Mouse (Mus musculus) kidney, postnatal 14 days (tissue): Measurements from ENCODE around the gene Gipr.
"Not testable (repeated sequence)": the region's sequence is repeated elsewhere in the genome, so short reads cannot be mapped to it uniquely, and the experiment has no call there.

Experiments
- DNase-seq: peaks from one replicate; pipeline ENCODE4 v3.0.0; 2022; ENCODE audit warnings: mixed read lengths

The Gipr gene

GRCm38 (mm10) chr7:19178035-19178434 lies 12.1 kb upstream of the Gipr start:
- no peak for DNase-seq

GRCm38 (mm10) chr7:19177216-19177615 lies 11.3 kb upstream of the Gipr start:
- no peak for DNase-seq

- DNase-seq, result no peak
Observed at GRCm38 (mm10) chr7:19176516-19176947, 10.6 kb upstream of the Gipr start.

GRCm38 (mm10) chr7:19175708-19176515 lies 10.0 kb upstream of the Gipr start, which contains the start of gene Eml2:
Gene Eml2 (plus strand): TSS chr7:19176421.
- DNase-seq, result peak; percentile 58

GRCm38 (mm10) chr7:19172874-19173273 lies 6.9 kb upstream of the Gipr start:
- peak; percentile 89 for DNase-seq

- DNase-seq, result no peak
Observed at GRCm38 (mm10) chr7:19171831-19172230, 5.9 kb upstream of the Gipr start.

GRCm38 (mm10) chr7:19170142-19170541 lies 4.2 kb upstream of the Gipr start:
- peak; percentile 43 for DNase-seq

GRCm38 (mm10) chr7:19169506-19169905 lies 3.6 kb upstream of the Gipr start:
- DNase-seq, result no peak

- no peak for DNase-seq
Observed at GRCm38 (mm10) chr7:19166990-19167389, 1.1 kb upstream of the Gipr start.

GRCm38 (mm10) chr7:19164978-19165377 lies 949 bp downstream of the Gipr start:
- no peak for DNase-seq

GRCm38 (mm10) chr7:19164189-19164588 lies 1.7 kb downstream of the Gipr start:
- peak; percentile 49 for DNase-seq

GRCm38 (mm10) chr7:19163752-19164151 lies 2.2 kb downstream of the Gipr start:
- DNase-seq, result no peak

GRCm38 (mm10) chr7:19162928-19163327 lies 3.0 kb downstream of the Gipr start:
- no peak for DNase-seq

- DNase-seq, result peak; percentile 43
Observed at GRCm38 (mm10) chr7:19160115-19160514, 5.8 kb downstream of the Gipr start.

- no peak for DNase-seq
Observed at GRCm38 (mm10) chr7:19159411-19159810, 6.5 kb downstream of the Gipr start.

GRCm38 (mm10) chr7:19158601-19159000 lies 7.3 kb downstream of the Gipr start:
- DNase-seq, result no peak

- DNase-seq, result peak; percentile 92
Observed at GRCm38 (mm10) chr7:19157160-19157800, 8.6 kb downstream of the Gipr start.

- DNase-seq, result no peak
Observed at GRCm38 (mm10) chr7:19155825-19156475, 10.0 kb downstream of the Gipr start.

- DNase-seq, result no peak
Observed at GRCm38 (mm10) chr7:19154796-19155195, 11.1 kb downstream of the Gipr start.

- DNase-seq, result not testable (repeated sequence)
Observed at GRCm38 (mm10) chr7:19151121-19151520, 14.8 kb downstream of the Gipr start.

GRCm38 (mm10) chr7:19149626-19150025 lies 16.3 kb downstream of the Gipr start, which contains the start of gene Snrpd2:
Gene Snrpd2 (plus strand): TSS chr7:19149722.
- peak; percentile 98 for DNase-seq

GRCm38 (mm10) chr7:19148875-19149541 lies 16.9 kb downstream of the Gipr start, which contains the start of gene Qpctl:
Gene Qpctl (minus strand): TSS chr7:19149291.
- peak; percentile 99 for DNase-seq
